Mouse (Mus musculus): Measurements from ENCODE around the gene Glcci1. TPM values are rescaled to one million over a fixed set of nuclear protein-coding genes. Genes with fewer than 3 reads are reported as not detected.

The Glcci1 gene
- total and polyA plus RNA-seq, 3 experiments = 1.8 to 31.1 (median 7.9) TPM

DNA sequence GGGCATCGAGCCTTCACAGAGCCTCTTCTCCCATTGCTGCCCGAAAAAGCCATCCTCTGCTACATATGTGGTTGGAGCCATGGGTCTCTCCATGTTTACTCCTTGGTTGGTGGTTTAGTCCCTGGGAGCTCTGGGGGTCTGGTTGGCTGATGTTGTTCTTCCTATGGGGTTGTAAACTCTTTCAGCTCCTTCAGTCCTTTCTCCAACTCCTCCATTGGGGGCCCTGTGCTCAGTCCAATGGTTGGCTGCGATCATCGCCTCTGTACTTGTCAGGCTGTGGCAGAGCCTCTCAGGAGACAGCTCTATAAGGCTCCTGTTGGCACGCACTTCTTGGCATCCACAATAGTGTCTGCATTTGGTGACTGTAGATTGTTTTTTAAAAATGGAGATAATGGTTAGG lies 35.4 kb downstream of the Glcci1 start:
- TF ChIP-seq GATA1 (IDR thresholded peaks at IDR 0.05; ENCODE audit: low read depth, low read length) = no peak
- TF ChIP-seq MEF2A (IDR thresholded peaks at IDR 0.05; ENCODE audit: extremely low read depth, insufficient replicate concordance, low read depth, low read length, poor library complexity, severe bottlenecking) = no peak
- TF ChIP-seq MYB (IDR thresholded peaks at IDR 0.05; ENCODE audit: low read depth, low read length) = no peak
- no peak for TF ChIP-seq ZC3H11A (IDR thresholded peaks at IDR 0.05; ENCODE audit: low read depth, low read length)
- H3K4me1 ChIP-seq (ENCODE audit: control insufficient read depth in 1 of 2, insufficient read depth in 2 of 2, low read length in 2 of 2) = no peaks in the 10 kb centered on the region
- DNase-seq (ENCODE audit: low read depth, low spot score) = no peak
- no peaks in the 10 kb centered on the region for H3K36me3 ChIP-seq (ENCODE audit: control insufficient read depth in 1 of 2, insufficient read depth in 2 of 2, low read length in 2 of 2)
- H3K27ac ChIP-seq (ENCODE audit: control insufficient read depth, low read depth, low read length) = no peak overlapping the region
- H3K4me3 ChIP-seq (ENCODE audit: control insufficient read depth in 1 of 2, insufficient read depth in 1 of 2, low read depth in 2 of 2, low read length in 2 of 2) = no peak overlapping the region
- no peaks in the 10 kb centered on the region for H3K27me3 ChIP-seq (ENCODE audit: control insufficient read depth in 1 of 2, insufficient read depth in 2 of 2, low read length in 2 of 2)
- H3K9ac ChIP-seq (ENCODE audit: control insufficient read depth, low read depth, low read length, poor library complexity, severe bottlenecking) = no peak overlapping the region
- no peaks in the 10 kb centered on the region for H3K9me3 ChIP-seq (replicated peaks; ENCODE audit: insufficient read depth, low read length)
- H3K79me2 ChIP-seq (ENCODE audit: control insufficient read depth, insufficient read depth, low read length, poor library complexity) = no peaks in the 10 kb centered on the region

DNA sequence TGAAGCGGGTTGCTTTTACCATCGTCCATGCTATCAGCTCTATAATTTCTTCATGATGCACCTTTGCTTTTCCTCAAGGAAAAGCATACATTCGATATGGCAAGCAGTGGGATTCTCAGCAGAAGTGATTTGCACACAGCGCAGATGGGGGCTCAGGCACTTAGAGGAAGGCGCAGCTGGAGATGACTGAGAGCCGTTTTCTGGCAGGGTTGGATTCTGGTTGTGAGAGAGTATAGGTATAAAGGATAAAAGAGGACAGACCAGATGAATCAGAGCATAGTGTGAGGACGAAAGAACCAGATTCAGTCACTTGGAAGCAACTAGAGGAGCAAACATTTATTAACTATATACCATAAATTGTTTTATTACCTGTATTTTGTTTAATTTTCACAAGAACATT lies 36.4 kb downstream of the Glcci1 start:
- no peak overlapping the region for H3K27ac ChIP-seq (ENCODE audit: control insufficient read depth, low read depth, low read length)
- TF ChIP-seq CHD2 (IDR thresholded peaks at IDR 0.05; ENCODE audit: low read length) (no peak), POLR2A (IDR thresholded peaks at IDR 0.05; ENCODE audit: control insufficient read depth in 1 of 2, insufficient read depth in 1 of 2, low read depth in 1 of 2, low read length in 2 of 2, poor library complexity in 1 of 2) (no peak), CTCF (IDR thresholded peaks at IDR 0.05 in 2 of 3, conservative IDR thresholded peaks at IDR 0.05 in 1 of 3; ENCODE audit: control insufficient read depth in 1 of 3, insufficient read depth in 1 of 3, low read depth in 2 of 3, low read length in 3 of 3, poor library complexity in 1 of 3, severe bottlenecking in 1 of 3) (no peak), JUND (IDR thresholded peaks at IDR 0.05; ENCODE audit: low read depth, low read length) (no peak), MAFK (IDR thresholded peaks at IDR 0.05; ENCODE audit: borderline replicate concordance, low read depth, low read length) (no peak), ZC3H11A (IDR thresholded peaks at IDR 0.05; ENCODE audit: low read depth, low read length) (no peak), HCFC1 (IDR thresholded peaks at IDR 0.05; ENCODE audit: low read depth, low read length) (no peak), CHD1 (IDR thresholded peaks at IDR 0.05; ENCODE audit: low read depth, low read length) (no peak), TAL1 (IDR thresholded peaks at IDR 0.05; ENCODE audit: low read length) (no peak), GATA1 (IDR thresholded peaks at IDR 0.05; ENCODE audit: low read depth, low read length) (no peak), RCOR1 (IDR thresholded peaks at IDR 0.05; ENCODE audit: low read depth, low read length) (no peak), BHLHE40 (IDR thresholded peaks at IDR 0.05; ENCODE audit: borderline replicate concordance, low read depth, low read length) (no peak), ELF1 (IDR thresholded peaks at IDR 0.05; ENCODE audit: low read depth, low read length) (no peak), USF1 (IDR thresholded peaks at IDR 0.05; ENCODE audit: low read depth, low read length) (no peak), MEF2A (IDR thresholded peaks at IDR 0.05; ENCODE audit: extremely low read depth, insufficient replicate concordance, low read depth, low read length, poor library complexity, severe bottlenecking) (no peak), NRF1 (IDR thresholded peaks at IDR 0.05; ENCODE audit: insufficient read depth, low read depth, low read length, poor library complexity, severe bottlenecking) (no peak), TCF12 (IDR thresholded peaks at IDR 0.05; ENCODE audit: low read depth, low read length) (no peak), TBP (IDR thresholded peaks at IDR 0.05; ENCODE audit: low read depth, low read length) (no peak), MAX (IDR thresholded peaks at IDR 0.05; ENCODE audit: low read length) (no peak), NELFE (IDR thresholded peaks at IDR 0.05; ENCODE audit: low read depth, low read length) (no peak)

More for the DNA sequence above, 36.4 kb downstream of the Glcci1 start:
- H3K4me1 ChIP-seq (ENCODE audit: control insufficient read depth in 1 of 2, insufficient read depth in 2 of 2, low read length in 2 of 2) = no peaks in the 10 kb centered on the region
- no peaks in the 10 kb centered on the region for H3K9me3 ChIP-seq (replicated peaks; ENCODE audit: insufficient read depth, low read length)
- H3K4me3 ChIP-seq (ENCODE audit: control insufficient read depth in 1 of 2, insufficient read depth in 1 of 2, low read depth in 2 of 2, low read length in 2 of 2) = no peak overlapping the region
- no peaks in the 10 kb centered on the region for H3K36me3 ChIP-seq (ENCODE audit: control insufficient read depth in 1 of 2, insufficient read depth in 2 of 2, low read length in 2 of 2)
- H3K9ac ChIP-seq (ENCODE audit: control insufficient read depth, low read depth, low read length, poor library complexity, severe bottlenecking) = no peak overlapping the region
- DNase-seq (ENCODE audit: low read depth, low spot score) = no peak
- no peaks in the 10 kb centered on the region for H3K79me2 ChIP-seq (ENCODE audit: control insufficient read depth, insufficient read depth, low read length, poor library complexity)
- no peaks in the 10 kb centered on the region for H3K27me3 ChIP-seq (ENCODE audit: control insufficient read depth in 1 of 2, insufficient read depth in 2 of 2, low read length in 2 of 2)

All from MEL (cell line).